Mouse (Mus musculus): ENCODE results near the gene Olfr1330. TPM values are rescaled to one million over a fixed set of nuclear protein-coding genes. Genes with fewer than 3 reads are reported as not detected.
"Not testable (repeated sequence)": the region's sequence is repeated elsewhere in the genome, so short reads cannot be mapped to it uniquely, and the experiment has no call there.

Olfr1330 gene
- polyA plus RNA-seq (2014; fragmentation: Nextera tagmentation; extraction: Ambion mirVana) = not detected in 2 replicates

DNA sequence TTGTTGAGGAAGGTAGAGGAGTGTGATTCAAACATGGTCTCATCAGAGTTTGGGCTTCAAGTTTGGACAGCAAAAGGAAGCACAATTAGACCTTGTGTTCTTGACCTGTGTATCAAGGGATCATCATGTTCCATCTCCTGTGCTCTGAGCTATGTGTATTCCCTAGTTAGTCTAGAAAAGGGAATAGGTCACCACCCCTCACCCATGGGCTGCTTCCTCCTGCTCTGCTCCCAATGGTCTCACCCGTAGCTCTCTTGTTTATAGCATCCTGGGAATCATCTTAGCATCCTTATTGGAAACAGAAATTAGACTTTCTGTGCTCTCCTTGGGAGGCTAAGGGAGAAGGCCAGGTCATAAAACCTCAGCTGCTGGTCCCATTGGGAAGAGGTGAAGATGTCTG lies at the start of gene Olfr1330:
Olfr1330 (plus strand) TSS at position 301 of the 400 bp plus-strand sequence.
- 95% methylated on average over 1 of the region's 1 CpGs for WGBS
- H3K4me3 ChIP-seq (ENCODE audit: low read depth, low read length) = no peak within 1 kb of the TSS
- no peak for DNase-seq (ENCODE audit: low spot score)

DNA sequence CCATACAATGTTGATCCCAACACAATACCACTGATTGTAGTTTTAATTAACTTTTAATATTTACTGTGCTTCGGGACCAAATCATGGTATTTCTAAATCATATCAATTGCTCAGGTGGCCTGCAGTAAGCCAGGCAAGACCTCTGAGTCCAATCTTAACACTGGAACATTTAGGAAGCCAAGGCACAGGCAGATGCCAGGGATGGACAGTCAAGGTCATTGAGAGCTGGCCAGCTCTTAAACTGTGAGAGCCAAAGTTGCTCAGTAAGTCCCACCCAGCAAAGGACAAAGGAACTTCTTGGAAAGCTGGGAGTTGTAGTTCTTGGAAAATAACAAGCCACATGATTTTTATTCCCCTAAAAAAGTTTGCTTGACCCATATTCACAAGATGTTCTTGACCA lies 26.6 kb upstream of the Olfr1330 start:
- WGBS = 82% methylated on average over 1 of the region's 1 CpGs

More for the DNA sequence above, at the start of gene Olfr1330:
- no peak within 1 kb of the TSS for H3K4me2 ChIP-seq (replicated peaks; ENCODE audit: low read depth, low read length)
- ATAC-seq (ENCODE audit: low FRiP score) = no peak
- no peaks in the 10 kb centered on the region for H3K4me1 ChIP-seq (replicated peaks; ENCODE audit: control insufficient read depth, insufficient read depth, low read length)
- no peaks in the 10 kb centered on the region for H3K9me3 ChIP-seq (ENCODE audit: control insufficient read depth, low read length)
- no peak within 1 kb of the TSS for H3K9ac ChIP-seq (ENCODE audit: low read depth, low read length)
- H3K27me3 ChIP-seq (ENCODE audit: control insufficient read depth, insufficient read depth, low read length) = no peaks in the 10 kb centered on the region
- H3K27ac ChIP-seq (ENCODE audit: low read depth, low read length) = no peak within 1 kb of the TSS
- H3K36me3 ChIP-seq (ENCODE audit: control insufficient read depth, insufficient read depth, low read length) = no peaks in the 10 kb centered on the region

DNA sequence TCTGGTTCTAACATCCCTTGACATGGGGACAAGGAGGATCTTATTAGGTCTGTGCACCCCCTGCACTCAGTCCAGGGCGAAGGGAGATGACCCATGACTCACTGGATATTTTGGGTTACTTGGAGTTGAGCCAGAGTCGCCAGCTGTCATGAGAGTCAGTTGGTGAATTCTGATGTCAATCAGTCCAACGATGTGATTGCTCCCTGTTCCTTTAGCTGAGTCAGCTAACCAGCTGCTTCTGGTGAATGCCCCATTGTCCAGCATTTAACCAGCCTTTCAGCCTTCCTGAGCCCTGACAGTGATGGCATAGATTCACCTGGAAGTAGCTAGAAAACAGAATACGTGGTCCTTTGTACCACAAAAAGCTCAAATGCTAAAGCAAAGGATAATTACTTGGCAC lies 25.7 kb upstream of the Olfr1330 start:
- Histone ChIP-seq H3K4me2 (replicated peaks; ENCODE audit: low read depth, low read length) (no peak overlapping the region), H3K27ac (ENCODE audit: low read depth, low read length) (no peak overlapping the region), H3K36me3 (ENCODE audit: control insufficient read depth, insufficient read depth, low read length) (no peaks in the 10 kb centered on the region), H3K27me3 (ENCODE audit: control insufficient read depth, insufficient read depth, low read length) (no peaks in the 10 kb centered on the region), H3K4me1 (replicated peaks; ENCODE audit: control insufficient read depth, insufficient read depth, low read length) (no peaks in the 10 kb centered on the region), H3K9ac (ENCODE audit: low read depth, low read length) (no peak overlapping the region), H3K4me3 (ENCODE audit: low read depth, low read length) (no peak overlapping the region), H3K9me3 (ENCODE audit: control insufficient read depth, low read length) (no peaks in the 10 kb centered on the region)
- DNase-seq (ENCODE audit: low spot score) (peak; percentile 2), ATAC-seq (ENCODE audit: low FRiP score) (no peak)
- WGBS = 53% methylated on average over 4 of the region's 4 CpGs

More for the DNA sequence above, 26.6 kb upstream of the Olfr1330 start:
- no peak overlapping the region for H3K27ac ChIP-seq (ENCODE audit: low read depth, low read length)
- no peaks in the 10 kb centered on the region for H3K36me3 ChIP-seq (ENCODE audit: control insufficient read depth, insufficient read depth, low read length)
- no peak overlapping the region for H3K9ac ChIP-seq (ENCODE audit: low read depth, low read length)
- no peak overlapping the region for H3K4me2 ChIP-seq (replicated peaks; ENCODE audit: low read depth, low read length)
- no peaks in the 10 kb centered on the region for H3K4me1 ChIP-seq (replicated peaks; ENCODE audit: control insufficient read depth, insufficient read depth, low read length)
- no peak overlapping the region for H3K4me3 ChIP-seq (ENCODE audit: low read depth, low read length)
- H3K27me3 ChIP-seq (ENCODE audit: control insufficient read depth, insufficient read depth, low read length) = no peaks in the 10 kb centered on the region
- no peak for ATAC-seq (ENCODE audit: low FRiP score)
- no peak for DNase-seq (ENCODE audit: low spot score)
- H3K9me3 ChIP-seq (ENCODE audit: control insufficient read depth, low read length) = no peaks in the 10 kb centered on the region

DNA sequence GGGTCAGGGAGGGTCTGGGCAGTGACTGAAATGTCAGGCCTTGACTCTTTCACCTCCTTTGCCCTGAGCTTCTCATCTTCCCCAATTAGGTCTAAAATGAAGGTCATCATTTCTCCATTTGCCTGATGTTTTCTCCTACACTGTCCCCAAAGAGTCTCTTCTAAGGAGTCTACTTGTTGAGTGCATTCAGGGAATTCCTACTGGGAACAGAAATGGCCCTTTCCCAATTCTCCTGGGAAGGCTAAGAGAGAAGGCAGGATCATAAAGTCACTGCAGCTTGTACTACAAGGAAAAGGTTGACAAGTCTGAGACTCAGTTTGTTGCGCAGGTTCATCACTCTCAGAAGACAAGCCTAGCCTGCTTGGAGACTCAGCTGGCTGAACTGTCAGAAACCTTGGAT lies 24.0 kb upstream of the Olfr1330 start, which contains the start of gene Olfr1331:
Olfr1331 (plus strand) TSS at position 301 of the 400 bp plus-strand sequence.
- Histone ChIP-seq H3K4me3 (ENCODE audit: low read depth, low read length) (no peak within 1 kb of the TSS), H3K9ac (ENCODE audit: low read depth, low read length) (no peak within 1 kb of the TSS), H3K27me3 (ENCODE audit: control insufficient read depth, insufficient read depth, low read length) (no peaks in the 10 kb centered on the region), H3K4me2 (replicated peaks; ENCODE audit: low read depth, low read length) (no peak within 1 kb of the TSS), H3K9me3 (ENCODE audit: control insufficient read depth, low read length) (no peaks in the 10 kb centered on the region), H3K4me1 (replicated peaks; ENCODE audit: control insufficient read depth, insufficient read depth, low read length) (no peaks in the 10 kb centered on the region), H3K27ac (ENCODE audit: low read depth, low read length) (no peak within 1 kb of the TSS), H3K36me3 (ENCODE audit: control insufficient read depth, insufficient read depth, low read length) (no peaks in the 10 kb centered on the region)
- WGBS = 90% methylated on average over 1 of the region's 1 CpGs
- DNase-seq (ENCODE audit: low spot score) (no peak), ATAC-seq (ENCODE audit: low FRiP score) (no peak)

DNA sequence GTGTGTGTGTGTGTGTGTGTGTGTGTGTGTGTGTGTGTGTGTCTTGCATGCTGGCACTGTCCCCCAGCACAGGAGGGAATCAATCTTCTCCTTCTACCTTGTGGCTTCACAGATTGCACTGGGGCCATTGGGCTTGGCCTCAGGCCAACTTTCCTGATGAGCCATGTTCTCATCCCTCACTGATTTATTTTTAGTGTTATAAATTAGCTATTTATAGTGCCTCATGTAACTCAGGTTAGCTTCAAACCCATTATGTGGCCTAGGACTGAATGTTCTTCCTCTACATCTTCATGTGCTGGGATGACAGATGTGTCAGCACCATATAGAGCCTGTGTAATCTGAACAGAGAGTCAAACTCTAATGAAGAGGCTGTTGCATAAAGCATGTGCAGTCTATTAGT lies 20.8 kb upstream of the Olfr1330 start:
- no peak overlapping the region for H3K4me3 ChIP-seq (ENCODE audit: low read depth, low read length)
- no peak for ATAC-seq (ENCODE audit: low FRiP score)
- H3K27ac ChIP-seq (ENCODE audit: low read depth, low read length) = no peak overlapping the region
- no peak overlapping the region for H3K4me2 ChIP-seq (replicated peaks; ENCODE audit: low read depth, low read length)
- no peaks in the 10 kb centered on the region for H3K9me3 ChIP-seq (ENCODE audit: control insufficient read depth, low read length)
- no peak overlapping the region for H3K9ac ChIP-seq (ENCODE audit: low read depth, low read length)
- H3K27me3 ChIP-seq (ENCODE audit: control insufficient read depth, insufficient read depth, low read length) = no peaks in the 10 kb centered on the region
- no peaks in the 10 kb centered on the region for H3K4me1 ChIP-seq (replicated peaks; ENCODE audit: control insufficient read depth, insufficient read depth, low read length)
- H3K36me3 ChIP-seq (ENCODE audit: control insufficient read depth, insufficient read depth, low read length) = no peaks in the 10 kb centered on the region
- DNase-seq (ENCODE audit: low spot score) = no peak

DNA sequence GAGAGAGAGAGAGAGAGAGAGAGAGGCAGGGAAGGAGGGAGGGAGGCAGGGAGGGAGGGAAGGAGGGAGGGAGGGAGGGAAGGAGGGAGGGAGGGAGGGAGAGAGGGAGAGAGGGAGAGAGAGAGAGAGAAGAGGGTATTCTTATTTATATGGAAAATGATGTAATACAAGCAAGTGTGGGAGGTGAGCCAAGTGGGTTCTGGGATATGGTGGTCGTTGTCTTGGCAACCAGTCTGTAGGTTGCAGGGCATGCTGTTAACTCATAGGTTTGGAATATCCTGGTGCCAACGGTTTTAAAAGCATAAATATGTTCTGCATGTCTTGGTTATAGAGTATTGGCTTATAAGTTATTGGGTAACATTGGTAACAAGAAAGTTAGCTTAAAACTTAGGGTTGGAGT lies 13.6 kb downstream of the Olfr1330 start:
- DNase-seq (ENCODE audit: low spot score) = no peak
- ATAC-seq (ENCODE audit: low FRiP score) = no peak
- no peaks in the 10 kb centered on the region for H3K4me1 ChIP-seq (replicated peaks; ENCODE audit: control insufficient read depth, insufficient read depth, low read length)
- no peaks in the 10 kb centered on the region for H3K27me3 ChIP-seq (ENCODE audit: control insufficient read depth, insufficient read depth, low read length)
- H3K27ac ChIP-seq (ENCODE audit: low read depth, low read length) = no peak overlapping the region
- H3K4me3 ChIP-seq (ENCODE audit: low read depth, low read length) = no peak overlapping the region
- no peaks in the 10 kb centered on the region for H3K9me3 ChIP-seq (ENCODE audit: control insufficient read depth, low read length)
- H3K36me3 ChIP-seq (ENCODE audit: control insufficient read depth, insufficient read depth, low read length) = no peaks in the 10 kb centered on the region
- H3K4me2 ChIP-seq (replicated peaks; ENCODE audit: low read depth, low read length) = no peak overlapping the region
- H3K9ac ChIP-seq (ENCODE audit: low read depth, low read length) = no peak overlapping the region
- 69% methylated on average over 2 of the region's 2 CpGs for WGBS

DNA sequence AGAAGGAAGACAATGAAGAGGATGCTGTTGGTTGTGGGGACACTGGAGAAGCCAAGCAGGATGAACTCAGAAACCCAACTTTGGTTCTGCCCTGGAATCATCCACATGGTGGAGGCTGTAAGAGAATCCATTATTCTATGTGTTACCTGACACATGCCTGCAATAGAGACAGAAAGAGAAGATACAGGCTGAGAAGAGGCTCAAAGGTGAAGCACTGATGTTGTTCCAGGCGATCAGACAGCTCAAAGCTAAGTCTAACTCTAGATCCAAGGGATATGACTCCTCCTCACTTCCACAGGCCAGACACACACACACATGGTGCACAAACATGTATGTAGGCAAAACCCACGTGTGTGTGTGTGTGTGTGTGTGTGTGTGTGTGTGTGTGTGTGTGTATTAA lies 29.0 kb downstream of the Olfr1330 start, which contains the start of gene Olfr1329:
Olfr1329 (minus strand) TSS at position 101 of the 400 bp plus-strand sequence.
- not testable (repeated sequence) for H3K4me3 ChIP-seq (ENCODE audit: low read depth, low read length); H3K27ac ChIP-seq (ENCODE audit: low read depth, low read length); H3K4me1 ChIP-seq (replicated peaks; ENCODE audit: control insufficient read depth, insufficient read depth, low read length); H3K27me3 ChIP-seq (ENCODE audit: control insufficient read depth, insufficient read depth, low read length); H3K4me2 ChIP-seq (replicated peaks; ENCODE audit: low read depth, low read length); DNase-seq (ENCODE audit: low spot score); H3K36me3 ChIP-seq (ENCODE audit: control insufficient read depth, insufficient read depth, low read length); ATAC-seq (ENCODE audit: low FRiP score); H3K9ac ChIP-seq (ENCODE audit: low read depth, low read length); H3K9me3 ChIP-seq (ENCODE audit: control insufficient read depth, low read length)
- 68% methylated on average over 2 of the region's 2 CpGs for WGBS

DNA sequence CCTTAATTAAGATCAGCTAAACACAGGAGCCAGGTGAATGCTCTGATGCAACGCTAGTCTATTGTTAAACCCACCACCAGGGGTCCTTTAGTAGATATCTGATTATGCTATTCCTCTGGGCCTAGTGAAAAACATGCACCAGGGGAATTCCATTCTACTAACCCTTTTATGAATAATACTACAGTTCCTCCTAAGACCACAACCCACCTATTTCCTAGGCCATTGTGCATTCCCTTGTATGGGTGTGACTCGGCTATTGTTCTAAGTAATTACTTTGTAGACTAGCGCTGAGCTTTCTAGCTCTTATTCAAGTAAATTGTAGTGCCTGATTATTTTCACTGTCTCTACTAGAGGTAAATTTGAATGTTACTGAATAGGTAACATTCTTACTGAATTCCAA lies 42.9 kb downstream of the Olfr1330 start:
- not testable (repeated sequence) for DNase-seq (ENCODE audit: low spot score); H3K9me3 ChIP-seq (ENCODE audit: control insufficient read depth, low read length); H3K36me3 ChIP-seq (ENCODE audit: control insufficient read depth, insufficient read depth, low read length); H3K27ac ChIP-seq (ENCODE audit: low read depth, low read length); H3K9ac ChIP-seq (ENCODE audit: low read depth, low read length); H3K4me3 ChIP-seq (ENCODE audit: low read depth, low read length); H3K27me3 ChIP-seq (ENCODE audit: control insufficient read depth, insufficient read depth, low read length); H3K4me2 ChIP-seq (replicated peaks; ENCODE audit: low read depth, low read length); ATAC-seq (ENCODE audit: low FRiP score); H3K4me1 ChIP-seq (replicated peaks; ENCODE audit: control insufficient read depth, insufficient read depth, low read length)
- 79% methylated on average over 3 of the region's 3 CpGs for WGBS

DNA sequence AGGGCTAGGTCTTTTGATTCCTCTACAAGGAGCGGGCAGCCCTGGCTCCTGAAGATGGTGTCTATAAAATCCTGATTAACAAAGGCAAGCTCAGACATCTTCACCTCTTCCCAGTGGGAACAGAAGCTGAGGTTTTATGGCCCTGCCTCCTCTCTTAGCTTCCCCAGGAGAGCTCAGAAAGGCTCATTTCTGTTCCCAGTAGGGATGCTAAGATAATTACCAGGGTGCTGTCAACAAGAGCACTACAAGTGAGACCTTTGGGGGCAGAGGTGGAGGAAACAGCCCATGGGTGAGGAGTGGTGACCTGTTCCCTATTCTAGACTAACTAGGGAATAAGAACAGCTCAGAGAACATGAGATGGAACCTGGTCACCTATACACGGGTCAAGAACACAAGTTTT lies 50.1 kb downstream of the Olfr1330 start, which contains the start of gene Olfr1328:
Olfr1328 (minus strand) TSS at position 101 of the 400 bp plus-strand sequence.
- H3K4me2 ChIP-seq (replicated peaks; ENCODE audit: low read depth, low read length) = no peak within 1 kb of the TSS
- 82% methylated on average over 2 of the region's 2 CpGs for WGBS
- no peak within 1 kb of the TSS for H3K4me3 ChIP-seq (ENCODE audit: low read depth, low read length)
- no peak for DNase-seq (ENCODE audit: low spot score)
- H3K9me3 ChIP-seq (ENCODE audit: control insufficient read depth, low read length) = no peaks in the 10 kb centered on the region
- no peaks in the 10 kb centered on the region for H3K36me3 ChIP-seq (ENCODE audit: control insufficient read depth, insufficient read depth, low read length)
- no peak within 1 kb of the TSS for H3K27ac ChIP-seq (ENCODE audit: low read depth, low read length)
- H3K27me3 ChIP-seq (ENCODE audit: control insufficient read depth, insufficient read depth, low read length) = no peaks in the 10 kb centered on the region
- no peak within 1 kb of the TSS for H3K9ac ChIP-seq (ENCODE audit: low read depth, low read length)
- H3K4me1 ChIP-seq (replicated peaks; ENCODE audit: control insufficient read depth, insufficient read depth, low read length) = no peaks in the 10 kb centered on the region
- ATAC-seq (ENCODE audit: low FRiP score) = no peak

All from hindbrain, embryonic 11.5 days (tissue).